Mouse (Mus musculus): ENCODE results near the gene Bsn.
A peak's percentile ranks its signal among the peaks of the same experiment; 100 is the strongest.

Gene Bsn

DNA sequence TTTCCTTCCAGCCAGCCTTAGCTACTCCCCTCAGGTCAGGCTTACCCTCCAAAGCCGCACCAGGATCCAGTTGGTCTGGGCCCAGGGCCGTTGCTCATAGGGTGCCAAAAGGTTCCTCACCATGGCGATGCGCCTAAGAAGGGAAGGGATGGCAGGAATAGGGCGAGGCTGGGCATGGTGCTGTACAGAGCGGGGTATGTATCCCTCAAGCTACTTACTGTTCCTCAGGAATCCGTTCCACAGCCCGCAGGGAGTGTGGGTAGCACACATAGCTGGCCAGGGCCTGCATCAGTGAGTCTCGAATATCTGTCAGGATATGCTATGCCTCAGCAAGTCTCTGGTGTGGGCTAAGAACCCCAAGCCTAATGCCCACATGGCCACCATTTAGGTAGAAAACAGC lies 131.9 kb downstream of the Bsn start:
- no peak for DNase-seq (ENCODE audit: extremely low spot score, low spot score)

DNA sequence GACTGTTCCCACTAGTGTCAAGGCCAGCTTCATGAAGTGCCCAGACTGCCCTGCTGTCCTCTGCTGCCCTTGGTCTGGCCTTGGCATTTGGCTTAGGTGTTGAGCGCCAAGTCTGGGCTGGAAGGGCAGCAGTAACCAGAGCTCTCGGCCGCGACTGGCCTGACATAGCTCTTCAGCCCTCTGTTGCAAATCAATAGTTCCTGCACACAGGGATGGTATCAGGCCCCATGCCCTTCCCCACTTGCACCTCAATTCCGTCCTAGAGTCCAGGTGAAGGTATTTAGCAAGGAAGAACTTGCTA lies 133.0 kb downstream of the Bsn start:
- no peak for DNase-seq (ENCODE audit: extremely low spot score, low spot score)

DNA sequence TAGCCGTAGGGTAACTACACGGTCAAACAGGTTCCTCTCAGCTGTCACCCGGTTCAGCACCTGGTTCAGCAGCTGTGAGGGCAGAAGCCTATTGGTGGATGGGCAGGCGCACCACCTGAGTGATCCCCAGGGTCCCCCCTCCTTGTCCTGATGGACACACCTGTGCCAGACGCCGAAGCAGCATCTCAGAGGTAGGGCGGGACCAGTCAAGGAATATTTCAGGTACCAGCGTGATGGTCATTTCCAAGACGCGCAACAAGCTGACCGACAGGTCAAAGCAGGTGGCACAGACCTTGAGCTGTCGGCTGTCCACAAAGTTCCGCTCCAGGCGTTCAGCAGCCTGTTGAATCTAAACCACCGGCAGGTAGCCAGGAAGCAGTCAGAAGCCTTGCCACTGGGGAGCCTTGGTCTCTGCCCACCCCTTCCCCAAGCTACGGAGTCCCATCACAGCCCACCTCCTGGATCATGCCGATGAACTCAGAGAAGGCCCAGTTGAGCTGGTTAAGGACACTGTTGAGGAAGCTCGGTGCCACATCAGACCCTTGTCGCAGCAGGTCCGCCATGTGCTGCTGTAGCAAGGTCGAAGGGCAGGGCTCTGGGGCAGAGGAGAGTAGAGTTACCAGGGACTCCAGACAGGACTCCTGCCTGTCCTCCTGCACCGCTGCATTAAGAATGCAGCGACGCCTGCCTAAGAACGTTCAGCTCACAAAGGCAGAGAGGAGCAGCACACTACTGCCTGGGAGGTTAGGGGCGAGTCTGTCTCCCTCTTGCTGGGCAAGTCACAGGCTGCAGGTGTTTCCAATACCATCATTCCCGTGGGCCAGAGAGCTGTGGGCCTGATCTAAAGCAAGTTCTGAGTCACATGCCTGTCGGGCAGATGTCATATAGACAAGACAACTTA lies 133.6 kb downstream of the Bsn start:
- DNase-seq (ENCODE audit: extremely low spot score, low spot score) = no peak

DNA sequence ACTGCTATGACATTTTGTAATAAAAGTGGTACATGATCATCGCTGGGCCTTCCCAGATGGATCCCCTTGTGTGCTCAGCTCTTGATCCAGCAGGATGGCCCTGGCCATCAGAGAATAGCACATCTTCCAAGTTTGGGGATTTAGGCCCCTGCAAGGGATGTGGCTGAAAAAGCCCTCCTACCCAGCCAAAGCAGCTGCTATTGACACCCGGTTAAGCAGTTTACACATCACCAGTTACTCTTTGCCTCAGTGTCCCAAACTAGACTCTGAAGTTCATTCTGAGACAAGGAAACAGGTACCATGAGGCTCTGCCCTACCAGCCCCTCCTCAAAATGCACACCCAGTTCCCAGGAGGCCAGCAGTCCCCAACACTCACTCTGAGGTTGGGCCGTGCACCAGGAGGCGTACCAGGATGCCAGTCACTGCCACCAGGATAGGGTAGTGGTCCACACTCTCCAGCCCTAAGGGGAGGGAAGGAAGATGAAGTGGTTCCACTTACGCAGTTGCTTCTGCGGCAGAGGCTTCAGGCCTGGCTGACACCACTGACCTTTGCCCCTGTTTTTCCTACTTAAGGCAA lies 134.4 kb downstream of the Bsn start:
- no peak for DNase-seq (ENCODE audit: extremely low spot score, low spot score)

DNA sequence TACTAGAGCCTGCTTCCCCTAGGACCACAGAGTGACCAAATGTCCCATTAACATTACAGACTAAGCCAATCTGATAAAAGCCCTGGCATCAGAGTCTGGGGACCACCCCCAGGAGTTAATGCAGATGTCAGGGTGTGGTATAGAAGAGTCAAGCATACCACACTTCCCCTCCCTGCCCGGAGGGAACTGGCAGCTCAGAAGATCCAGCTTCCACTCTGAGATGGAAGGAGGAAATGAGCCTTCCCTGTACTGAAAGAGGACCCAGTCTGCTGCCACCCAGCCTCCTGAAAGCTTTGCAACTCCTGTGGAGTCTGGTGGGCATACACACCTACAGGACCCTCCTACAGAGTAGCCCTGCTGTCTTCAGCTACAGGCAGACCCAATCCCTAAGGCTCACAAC lies 135.1 kb downstream of the Bsn start:
- DNase-seq (ENCODE audit: extremely low spot score, low spot score) = no peak

DNA sequence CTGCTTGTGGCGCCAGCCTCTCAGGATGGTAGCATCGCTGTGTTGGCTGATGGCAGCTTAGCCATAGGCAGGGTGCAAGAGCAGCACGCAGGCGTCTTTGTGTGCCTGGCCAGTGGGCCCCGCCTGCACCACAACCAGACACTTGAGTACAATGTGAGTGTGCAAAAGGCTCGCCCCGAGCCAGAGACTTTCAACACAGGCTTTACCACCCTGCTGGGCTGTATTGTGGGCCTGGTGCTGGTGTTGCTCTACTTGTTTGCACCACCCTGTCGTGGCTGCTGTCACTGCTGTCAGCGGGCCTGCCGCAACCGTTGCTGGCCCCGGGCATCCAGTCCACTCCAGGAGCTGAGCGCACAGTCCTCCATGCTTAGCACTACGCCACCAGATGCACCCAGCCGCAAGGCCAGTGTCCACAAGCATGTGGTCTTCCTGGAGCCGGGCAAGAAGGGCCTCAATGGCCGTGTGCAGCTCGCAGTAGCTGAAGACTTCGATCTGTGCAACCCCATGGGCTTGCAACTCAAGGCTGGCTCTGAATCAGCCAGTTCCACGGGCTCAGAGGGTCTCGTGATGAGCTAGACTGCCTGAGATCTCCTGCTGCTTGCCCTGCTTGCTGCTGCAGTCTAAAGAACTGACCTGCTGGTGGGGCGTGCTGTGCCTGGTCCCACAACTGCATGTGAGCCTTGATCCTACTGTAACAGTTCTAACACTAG lies 135.7 kb downstream of the Bsn start:
- DNase-seq (ENCODE audit: extremely low spot score, low spot score) = no peak

DNA sequence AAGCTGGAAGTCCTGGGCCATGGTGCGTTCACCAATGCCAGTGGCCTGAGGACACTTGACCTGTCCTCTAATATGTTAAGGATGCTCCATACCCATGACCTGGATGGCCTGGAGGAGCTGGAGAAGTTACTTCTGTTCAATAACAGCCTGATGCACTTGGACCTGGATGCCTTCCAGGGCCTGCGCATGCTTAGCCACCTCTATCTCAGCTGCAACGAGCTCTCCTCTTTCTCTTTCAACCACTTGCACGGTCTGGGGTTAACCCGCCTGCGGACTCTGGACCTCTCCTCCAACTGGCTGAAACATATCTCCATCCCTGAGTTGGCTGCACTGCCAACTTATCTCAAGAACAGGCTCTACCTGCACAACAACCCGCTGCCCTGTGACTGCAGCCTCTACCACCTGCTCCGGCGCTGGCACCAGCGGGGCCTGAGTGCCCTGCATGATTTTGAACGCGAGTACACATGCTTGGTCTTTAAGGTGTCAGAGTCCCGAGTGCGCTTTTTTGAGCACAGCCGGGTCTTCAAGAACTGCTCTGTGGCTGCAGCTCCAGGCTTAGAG lies 136.4 kb downstream of the Bsn start:
- no peak for DNase-seq (ENCODE audit: extremely low spot score, low spot score)

DNA sequence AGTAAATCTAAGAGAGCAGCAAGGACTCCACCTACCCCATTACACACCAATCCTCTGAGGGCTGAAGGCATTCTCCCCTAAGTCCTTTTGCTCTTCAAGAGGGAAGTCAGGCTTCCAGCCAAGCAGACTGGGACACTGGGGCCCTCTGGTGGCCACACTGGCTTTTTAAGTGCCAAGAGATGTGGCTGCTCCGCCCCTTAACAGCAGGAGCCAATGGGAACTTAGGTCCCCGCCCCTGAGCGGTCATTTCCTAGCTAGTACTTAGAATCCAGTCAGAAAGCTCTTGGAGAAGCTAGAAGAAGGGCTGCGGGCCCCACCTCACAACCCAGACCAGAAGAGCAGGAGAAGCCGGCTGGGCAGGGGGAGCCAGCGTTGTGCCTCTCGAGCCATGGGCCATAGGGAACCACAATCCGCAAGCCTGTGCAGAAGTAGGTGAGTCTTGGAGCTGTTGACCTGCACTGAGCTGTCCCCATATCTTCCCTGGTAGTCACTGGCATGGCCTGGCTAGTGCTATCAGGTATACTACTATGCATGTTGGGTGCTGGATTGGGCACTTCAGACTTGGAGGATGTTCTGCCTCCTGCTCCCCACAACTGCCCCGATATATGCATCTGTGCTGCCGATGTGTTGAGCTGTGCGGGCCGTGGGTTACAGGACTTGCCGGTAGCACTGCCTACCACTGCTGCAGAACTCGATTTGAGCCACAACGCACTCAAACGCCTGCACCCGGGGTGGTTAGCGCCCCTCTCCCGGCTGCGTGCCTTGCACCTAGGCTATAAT lies 137.1 kb downstream of the Bsn start, which contains the start of gene Amigo3:
Gene Amigo3, plus strand, starts transcription at position 275 of the 780 bp plus-strand sequence.
- peak; percentile 93 for DNase-seq (ENCODE audit: extremely low spot score, low spot score)

DNA sequence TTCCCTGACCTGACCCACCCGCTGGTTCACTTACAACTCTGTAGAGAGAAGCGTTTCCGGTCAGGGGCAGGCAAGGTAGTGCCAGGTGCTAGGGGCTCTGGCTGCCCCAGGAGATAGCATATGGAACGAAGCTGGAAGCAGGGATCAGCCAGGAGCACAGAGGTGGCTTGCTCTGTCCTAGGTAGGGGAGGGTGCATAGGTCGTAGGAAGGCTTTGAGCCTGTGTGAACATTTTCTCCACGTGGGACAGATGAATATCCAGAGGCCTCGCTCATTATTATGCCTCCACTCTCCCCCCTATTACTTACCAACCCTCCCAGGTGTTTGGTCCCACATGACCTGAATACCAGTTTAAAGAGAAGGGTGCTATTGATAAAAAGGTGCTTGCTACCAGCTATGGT lies 137.8 kb downstream of the Bsn start:
- DNase-seq (ENCODE audit: extremely low spot score, low spot score) = no peak

DNA sequence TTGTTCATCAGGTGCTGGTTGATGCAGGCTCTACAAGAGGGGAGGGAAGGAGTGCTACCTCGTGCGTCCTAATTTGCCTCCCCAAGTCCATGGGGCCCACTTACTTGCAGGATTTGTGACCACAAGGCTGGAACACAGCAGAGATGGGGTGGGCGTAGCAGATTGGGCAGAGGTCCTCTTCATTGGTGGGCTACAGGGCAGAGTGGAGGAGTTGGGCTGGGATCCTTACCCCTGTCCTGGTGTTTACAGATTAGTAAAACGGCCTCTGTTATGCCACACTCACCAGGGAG lies 138.3 kb downstream of the Bsn start:
- no peak for DNase-seq (ENCODE audit: extremely low spot score, low spot score)

DNA sequence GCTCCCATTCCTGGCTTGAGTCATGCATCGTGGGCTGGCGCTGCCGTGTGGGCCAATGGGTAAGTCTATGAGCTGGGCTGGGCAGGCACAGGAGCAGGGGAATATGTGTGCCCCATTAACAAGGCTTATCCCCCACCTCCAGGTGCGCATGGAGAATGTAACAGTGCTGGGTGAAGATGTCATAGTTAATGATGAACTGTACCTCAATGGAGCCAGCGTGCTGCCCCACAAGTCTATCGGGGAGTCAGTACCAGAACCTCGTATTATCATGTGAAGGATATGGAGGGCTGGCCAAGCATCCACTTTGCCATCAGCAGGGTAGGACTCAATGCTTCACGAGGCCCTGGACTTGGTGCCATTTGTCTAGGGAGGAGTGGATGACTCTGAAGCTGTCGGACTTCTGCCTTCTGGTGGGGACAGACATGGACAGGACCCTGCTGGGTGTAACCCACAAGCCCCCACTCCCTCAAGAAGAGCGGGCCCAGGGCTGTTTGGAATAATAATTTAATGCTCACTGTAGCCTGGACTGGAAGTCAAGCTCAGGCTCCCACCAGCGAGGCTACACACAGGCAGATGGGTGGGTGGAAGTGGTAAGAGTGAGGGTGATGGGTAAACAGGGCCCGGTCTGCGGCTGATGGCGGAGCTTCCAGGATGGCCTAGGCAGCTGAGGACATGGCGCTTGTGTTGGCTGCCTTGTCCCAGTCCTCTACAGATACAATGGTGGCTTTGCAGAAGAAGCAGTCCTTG lies 138.8 kb downstream of the Bsn start:
- DNase-seq (ENCODE audit: extremely low spot score, low spot score) = no peak

DNA sequence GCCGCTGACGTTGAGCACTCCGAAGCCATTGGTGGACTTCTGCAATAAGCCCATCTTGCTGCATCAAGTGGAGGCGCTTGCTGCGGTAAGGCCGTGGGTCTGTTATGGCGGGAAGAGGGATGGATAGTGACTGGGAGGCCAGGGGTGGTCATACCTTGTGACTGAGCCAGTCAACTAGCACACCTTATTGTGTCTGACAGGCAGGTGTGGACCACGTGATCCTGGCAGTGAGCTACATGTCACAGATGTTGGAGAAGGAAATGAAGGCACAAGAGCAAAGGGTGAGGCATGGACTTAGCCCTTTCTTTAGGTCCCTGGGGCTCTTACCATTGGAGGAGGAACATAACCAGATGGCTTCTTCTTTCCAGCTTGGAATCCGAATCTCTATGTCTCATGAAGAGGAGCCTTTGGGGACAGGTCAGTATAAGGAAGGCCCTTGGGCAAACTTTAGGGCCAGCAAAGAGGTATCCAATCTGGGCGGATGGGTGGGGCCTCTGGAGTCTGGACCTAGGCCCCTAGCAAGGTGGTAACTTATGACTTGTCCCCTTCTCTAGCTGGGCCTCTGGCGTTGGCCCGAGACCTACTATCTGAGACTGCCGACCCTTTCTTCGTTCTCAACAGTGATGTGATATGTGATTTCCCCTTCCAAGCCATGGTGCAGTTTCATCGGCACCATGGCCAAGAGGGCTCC lies 140.5 kb downstream of the Bsn start:
- DNase-seq (ENCODE audit: extremely low spot score, low spot score) = no peak

DNA sequence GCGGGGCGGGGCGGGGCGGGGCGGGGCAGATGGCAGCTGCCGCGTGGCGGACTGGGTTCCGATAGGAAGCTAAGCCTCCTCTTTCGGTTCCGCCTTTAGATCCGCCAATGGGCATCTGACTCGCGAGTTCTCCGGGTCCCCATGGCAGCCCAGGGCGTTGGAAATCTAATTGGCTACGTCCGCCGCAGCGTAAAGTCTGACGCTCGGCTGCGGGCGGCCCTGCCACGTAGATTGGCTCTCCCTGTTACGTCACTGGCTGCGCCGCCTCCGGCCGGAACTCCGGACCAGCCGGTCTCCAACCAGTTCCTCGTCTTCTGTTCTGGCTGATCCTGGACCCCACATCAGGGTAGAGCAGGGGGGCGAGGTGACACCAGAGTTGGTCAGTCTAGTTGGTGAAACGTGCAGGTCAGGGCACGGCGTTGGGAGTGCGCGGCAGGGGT lies 141.1 kb downstream of the Bsn start, which contains the start of gene Gmppb:
Gene Gmppb, plus strand, starts transcription at position 227 of the 440 bp plus-strand sequence.
- peak; percentile 91 for DNase-seq (ENCODE audit: extremely low spot score, low spot score)

DNA sequence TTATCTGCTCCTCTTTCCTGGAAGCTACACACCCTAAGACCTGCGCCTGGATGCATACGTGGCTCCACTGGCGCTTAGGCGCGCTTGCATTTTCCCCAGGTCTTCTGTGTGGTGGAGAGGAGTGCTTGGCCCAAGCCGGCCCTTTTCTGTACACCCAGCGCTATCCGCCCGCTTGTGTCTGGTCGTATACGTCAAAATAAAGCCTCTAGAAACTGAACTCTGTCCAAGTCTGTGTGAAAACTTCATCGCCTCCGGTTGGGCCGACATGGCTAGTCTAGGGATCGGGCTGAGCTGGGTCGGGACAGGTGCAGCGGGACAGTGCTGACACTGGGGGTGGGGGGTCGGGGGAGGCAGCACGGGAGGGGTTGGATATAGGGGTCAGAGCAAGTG lies 141.6 kb downstream of the Bsn start:
- no peak for DNase-seq (ENCODE audit: extremely low spot score, low spot score)

DNA sequence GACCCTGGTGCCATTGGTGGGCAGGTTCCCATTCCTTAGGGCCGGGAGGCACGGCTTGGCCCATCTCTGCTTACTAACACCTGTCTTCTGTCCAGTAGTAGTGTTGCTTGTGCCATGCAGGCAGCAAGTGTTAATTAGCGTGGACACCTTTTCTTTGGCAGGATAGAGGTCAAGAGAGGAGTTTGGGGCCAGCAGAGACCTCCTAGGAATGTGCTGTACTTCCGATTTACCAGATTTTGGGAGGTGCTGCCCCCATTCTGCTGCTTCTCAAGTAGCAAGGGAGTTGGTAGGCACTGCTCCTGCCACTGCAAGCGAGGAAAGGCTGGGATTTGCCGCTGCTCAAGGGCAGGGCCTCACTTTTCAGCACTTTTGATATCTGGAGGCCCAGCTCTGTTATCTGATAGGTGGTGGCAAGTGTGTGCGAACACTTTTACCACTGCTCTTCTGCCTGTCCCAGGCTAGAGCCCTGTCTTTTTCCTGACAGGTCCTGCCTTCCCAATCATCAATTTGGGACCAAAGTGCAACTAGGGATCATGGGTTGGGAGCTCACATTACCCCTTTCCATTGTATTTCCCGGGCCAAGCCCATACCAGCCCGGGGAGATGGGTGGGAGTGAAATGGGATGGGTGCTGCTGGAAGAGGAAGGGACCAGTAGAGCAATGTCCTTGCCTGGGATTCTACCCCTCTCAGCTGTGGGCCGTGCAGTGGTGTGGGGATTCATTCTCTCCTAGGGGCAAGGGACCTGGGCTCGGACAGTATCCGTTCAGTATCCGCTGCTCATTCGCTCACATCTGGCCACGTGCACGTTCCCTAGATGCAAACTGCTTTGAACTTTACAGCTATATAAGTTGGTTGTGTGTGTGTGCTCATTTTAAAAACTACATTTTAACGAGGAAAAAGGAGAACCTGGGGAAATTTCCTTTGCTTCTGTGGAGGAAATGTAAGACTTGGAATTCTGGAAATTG lies 142.3 kb downstream of the Bsn start:
- no peak for DNase-seq (ENCODE audit: extremely low spot score, low spot score)

DNA sequence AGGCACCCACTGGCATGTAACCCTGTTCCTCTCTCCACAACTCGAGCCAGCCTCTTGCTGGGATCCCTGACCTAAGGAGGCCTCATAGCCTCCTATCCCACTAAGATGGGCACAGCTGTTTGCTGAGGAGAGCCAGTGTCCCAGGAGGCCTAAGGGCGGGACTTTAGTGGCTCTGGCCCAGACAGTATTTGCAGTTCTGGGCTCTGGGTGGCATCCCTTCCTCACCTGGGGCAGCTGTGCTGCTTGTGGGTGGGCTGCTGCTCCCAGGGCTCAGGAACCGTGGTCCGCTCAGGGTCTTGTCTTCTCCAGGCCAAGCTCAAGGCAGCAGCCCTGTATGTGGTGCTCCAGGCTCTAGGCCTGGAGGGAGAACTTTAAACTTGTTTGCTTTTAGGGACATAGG lies 143.6 kb downstream of the Bsn start:
- DNase-seq (ENCODE audit: extremely low spot score, low spot score) = no peak

Measured in neural tube, embryonic 10.5 days (tissue).